8 mouse cellular contexts compared by ENCODE assay signal in the genomic region with DNA sequence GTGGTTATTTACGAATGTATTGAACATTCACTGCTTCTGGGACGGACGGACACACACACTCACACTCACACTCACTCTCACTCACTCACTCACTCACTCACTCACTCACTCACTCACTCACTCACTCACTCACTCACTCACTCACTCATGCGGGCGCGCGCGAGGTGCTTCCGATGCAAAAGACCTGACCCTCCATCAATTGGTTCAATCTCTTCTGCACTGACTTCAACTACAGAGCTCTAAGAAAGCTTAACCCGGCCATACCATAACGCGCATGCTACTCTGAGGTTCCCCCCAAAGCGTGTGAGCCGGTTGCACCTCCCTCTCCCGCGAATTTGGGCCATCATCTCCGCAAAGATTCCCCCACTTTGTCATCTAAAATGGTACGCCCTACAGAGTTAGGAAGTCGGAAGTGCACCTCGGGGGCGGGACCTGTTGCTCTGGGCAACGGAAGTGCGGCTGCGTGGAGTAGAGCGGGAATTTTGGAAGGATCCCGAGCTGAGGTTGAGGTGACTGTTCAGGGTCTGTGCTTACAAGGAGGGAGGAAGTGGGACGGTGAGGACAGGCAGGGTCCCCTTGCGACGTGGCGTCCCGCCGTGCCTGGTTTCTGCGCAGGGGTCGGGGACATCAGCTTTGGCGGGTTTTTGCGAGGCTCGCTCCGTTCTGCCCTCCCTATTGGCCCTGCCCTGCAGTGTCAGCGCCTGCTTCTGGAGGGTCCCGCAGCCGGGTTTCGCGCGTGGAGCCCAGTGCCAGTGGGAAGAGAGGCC. TPM values are rescaled to one million over a fixed set of nuclear protein-coding genes. Genes with fewer than 3 reads are reported as not detected.
DNase-seq lines count a peak whose midpoint lies in the region; ATAC-seq and TF ChIP-seq lines count a peak whose summit lies in the region.

TSS of gene Fanci (plus strand) at position 47 of the 767 bp plus-strand sequence.

- peak within 1 kb of the TSS; percentile 79 for H3K9ac ChIP-seq in embryonic facial prominence, embryonic 13.5 days
- peak within 1 kb of the TSS; percentile 64 for H3K9ac ChIP-seq in limb, embryonic 12.5 days (replicated peaks)
- peak within 1 kb of the TSS; percentile 75 for H3K9ac ChIP-seq in midbrain, embryonic 15.5 days

- TF ChIP-seq CTCF in kidney, adult 2 months (conservative IDR thresholded peaks at IDR 0.05; ENCODE audit: insufficient read depth, insufficient read length, low read depth, low read length): no peak
- no peak for TF ChIP-seq CTCF in spleen, adult 2 months (IDR thresholded peaks at IDR 0.05; ENCODE audit: extremely low read depth, insufficient read depth, insufficient read length, insufficient replicate concordance)

- H3K27ac ChIP-seq in embryonic facial prominence, embryonic 13.5 days: peak within 1 kb of the TSS; percentile 93
- peak within 1 kb of the TSS; percentile 62; the same call in 1 of the 2 replicates for H3K27ac ChIP-seq in kidney, adult 2 months (ENCODE audit: insufficient read depth, low read depth, low read length)
- peak within 1 kb of the TSS; percentile 90 for H3K27ac ChIP-seq in limb, embryonic 12.5 days
- H3K27ac ChIP-seq in midbrain, embryonic 15.5 days: peak within 1 kb of the TSS; percentile 90
- peak within 1 kb of the TSS; percentile 92 for H3K27ac ChIP-seq in spleen, adult 2 months (ENCODE audit: insufficient read depth, low read length)

- no peak for TF ChIP-seq POLR2A in kidney, adult 2 months (IDR thresholded peaks at IDR 0.05; ENCODE audit: low read depth, low read length)
- TF ChIP-seq POLR2A in spleen, adult 2 months (IDR thresholded peaks at IDR 0.05; ENCODE audit: low read depth, low read length): no peak; the same call in 1 of the 2 replicates

- no peaks in the 10 kb centered on the region for H3K27me3 ChIP-seq in embryonic facial prominence, embryonic 13.5 days
- no peaks in the 10 kb centered on the region for H3K27me3 ChIP-seq in kidney, adult 2 months (replicated peaks; ENCODE audit: control insufficient read depth, insufficient read depth, low read length)
- H3K27me3 ChIP-seq in limb, embryonic 12.5 days: no peaks in the 10 kb centered on the region
- H3K27me3 ChIP-seq in midbrain, embryonic 15.5 days (replicated peaks): no peaks in the 10 kb centered on the region
- no peaks in the 10 kb centered on the region for H3K27me3 ChIP-seq in spleen, adult 2 months (ENCODE audit: control insufficient read depth, insufficient read depth, low read length)

- peak within 1 kb of the TSS; percentile 83 for H3K4me2 ChIP-seq in embryonic facial prominence, embryonic 13.5 days
- peak within 1 kb of the TSS; percentile 87 for H3K4me2 ChIP-seq in limb, embryonic 12.5 days
- H3K4me2 ChIP-seq in midbrain, embryonic 15.5 days: peak within 1 kb of the TSS; percentile 98

- no peaks in the 10 kb centered on the region for H3K9me3 ChIP-seq in embryonic facial prominence, embryonic 13.5 days
- H3K9me3 ChIP-seq in limb, embryonic 12.5 days: no peaks in the 10 kb centered on the region
- H3K9me3 ChIP-seq in midbrain, embryonic 15.5 days: no peaks in the 10 kb centered on the region

- ATAC-seq in embryonic facial prominence, embryonic 13.5 days (ENCODE audit: insufficient number of reproducible peaks, insufficient read depth, low FRiP score, low TSS enrichment, low read depth): peak; percentile 87
- peak; percentile 91 for ATAC-seq in limb, embryonic 12.5 days (ENCODE audit: insufficient number of reproducible peaks, insufficient read depth, low FRiP score, low TSS enrichment, low read depth)
- ATAC-seq in midbrain, embryonic 15.5 days (replicated peaks): peak; percentile 96

- H3K4me3 ChIP-seq in embryonic facial prominence, embryonic 13.5 days: peak within 1 kb of the TSS; percentile 65
- H3K4me3 ChIP-seq in kidney, adult 2 months (ENCODE audit: insufficient read depth, low read depth, low read length): peak within 1 kb of the TSS; percentile 84
- H3K4me3 ChIP-seq in limb, embryonic 12.5 days (replicated peaks): peak within 1 kb of the TSS; percentile 61
- peak within 1 kb of the TSS; percentile 65 for H3K4me3 ChIP-seq in midbrain, embryonic 15.5 days
- H3K4me3 ChIP-seq in spleen, adult 2 months (ENCODE audit: extremely low read depth, insufficient read depth, insufficient read length): peak within 1 kb of the TSS; percentile 95

- H3K36me3 ChIP-seq in embryonic facial prominence, embryonic 13.5 days: no peaks in the 10 kb centered on the region
- no peaks in the 10 kb centered on the region for H3K36me3 ChIP-seq in kidney, adult 2 months (ENCODE audit: control insufficient read depth, insufficient read depth, low read length)
- no peaks in the 10 kb centered on the region; the same call in 1 of the 2 replicates for H3K36me3 ChIP-seq in limb, embryonic 12.5 days
- no peaks in the 10 kb centered on the region for H3K36me3 ChIP-seq in midbrain, embryonic 15.5 days (replicated peaks)
- H3K36me3 ChIP-seq in spleen, adult 2 months (ENCODE audit: control insufficient read depth, insufficient read depth, low read length): no peaks in the 10 kb centered on the region

- peaks cover 12% of the 10 kb centered on the region; the same call in 1 of the 2 replicates for H3K4me1 ChIP-seq in embryonic facial prominence, embryonic 13.5 days
- H3K4me1 ChIP-seq in kidney, adult 2 months (ENCODE audit: control insufficient read depth, insufficient read depth, low read length): no peaks in the 10 kb centered on the region; the same call in 1 of the 2 replicates
- H3K4me1 ChIP-seq in limb, embryonic 12.5 days (replicated peaks): peaks cover 21% of the 10 kb centered on the region
- peaks cover 11% of the 10 kb centered on the region for H3K4me1 ChIP-seq in midbrain, embryonic 15.5 days
- H3K4me1 ChIP-seq in spleen, adult 2 months (ENCODE audit: control insufficient read depth, insufficient read depth, insufficient read length): no peaks in the 10 kb centered on the region

- peak; percentile 95 for DNase-seq in 3134 (ENCODE audit: extremely low read depth, insufficient read length, low spot score)
- DNase-seq in adrenal gland, postnatal 36 days: peak; percentile 94 to 97
- DNase-seq in heart, adult 18-20 months: peak; percentile 94 to 99
- DNase-seq in kidney, adult 2 months: peak; percentile 96
- peak; percentile 84 to 91 for DNase-seq in spleen, adult 2 months (ENCODE audit: low read depth in 1 of 2, low spot score in 2 of 2)

- under 1% methylated on average over 44 of the region's 44 CpGs for WGBS in embryonic facial prominence, embryonic 13.5 days
- WGBS in kidney, adult 2 months: under 1% methylated on average over 44 of the region's 44 CpGs
- WGBS in limb, embryonic 12.5 days: under 1% methylated on average over 43 of the region's 44 CpGs
- under 1% methylated on average over 44 of the region's 44 CpGs for WGBS in midbrain, embryonic 15.5 days
- under 1% methylated on average over 44 of the region's 44 CpGs for WGBS in spleen, adult 2 months

RNA-seq across cellular contexts. Expression of gene Fanci, which starts in this region (rescaled TPM):
- under 1 TPM; 0.63 to 0.99 TPM for total RNA-seq in adrenal gland, postnatal 36 days (2021)
- polyA plus RNA-seq in embryonic facial prominence, embryonic 13.5 days (2015; fragmentation: Nextera tagmentation; extraction: Ambion mirVana): 9.1 and 9.5 TPM in 2 replicates
- total RNA-seq in heart, adult 18-20 months (2021): under 1 TPM; 0.32 to 0.36 TPM
- polyA plus RNA-seq in kidney, adult 2 months (2012; rRNA removed): 0.10 and 0.17 TPM in 2 replicates
- polyA plus RNA-seq in limb, embryonic 12.5 days (2016; fragmentation: Nextera tagmentation; extraction: Ambion mirVana): 16.1 and 16.6 TPM in 2 replicates
- 1.9 and 2.1 TPM in 2 replicates for polyA plus RNA-seq in midbrain, embryonic 15.5 days (2015; fragmentation: Nextera tagmentation; extraction: Ambion mirVana)
- polyA plus RNA-seq in spleen, adult 2 months (2012; rRNA removed): 0.99 and 2.4 TPM in 2 replicates

Comparison
In these comparisons a context has a peak if more than half of its experiments do, and no peak if none do; other contexts are left out.
1. Peak in every context shown above with its lines: DNase-seq, ATAC-seq, H3K4me3 ChIP-seq and H3K27ac ChIP-seq.
2. Peak in DNase-seq in adrenal gland, postnatal 36 days; RNA of the gene not detected or under 1 TPM.
3. Peak in DNase-seq in heart, adult 18-20 months; RNA of the gene not detected or under 1 TPM.
4. Peak in DNase-seq, H3K4me3 ChIP-seq and H3K27ac ChIP-seq in kidney, adult 2 months; RNA of the gene not detected or under 1 TPM.